Mouse (Mus musculus) fibroblast of lung, adult 2 months (primary cell): ENCODE data around the gene Ypel1.

Experiments
- DNase-seq: peaks from one replicate; pipeline ENCODE4 v3.0.0-alpha.2; 2011; ENCODE audit warnings: low read depth

The Ypel1 gene

DNA sequence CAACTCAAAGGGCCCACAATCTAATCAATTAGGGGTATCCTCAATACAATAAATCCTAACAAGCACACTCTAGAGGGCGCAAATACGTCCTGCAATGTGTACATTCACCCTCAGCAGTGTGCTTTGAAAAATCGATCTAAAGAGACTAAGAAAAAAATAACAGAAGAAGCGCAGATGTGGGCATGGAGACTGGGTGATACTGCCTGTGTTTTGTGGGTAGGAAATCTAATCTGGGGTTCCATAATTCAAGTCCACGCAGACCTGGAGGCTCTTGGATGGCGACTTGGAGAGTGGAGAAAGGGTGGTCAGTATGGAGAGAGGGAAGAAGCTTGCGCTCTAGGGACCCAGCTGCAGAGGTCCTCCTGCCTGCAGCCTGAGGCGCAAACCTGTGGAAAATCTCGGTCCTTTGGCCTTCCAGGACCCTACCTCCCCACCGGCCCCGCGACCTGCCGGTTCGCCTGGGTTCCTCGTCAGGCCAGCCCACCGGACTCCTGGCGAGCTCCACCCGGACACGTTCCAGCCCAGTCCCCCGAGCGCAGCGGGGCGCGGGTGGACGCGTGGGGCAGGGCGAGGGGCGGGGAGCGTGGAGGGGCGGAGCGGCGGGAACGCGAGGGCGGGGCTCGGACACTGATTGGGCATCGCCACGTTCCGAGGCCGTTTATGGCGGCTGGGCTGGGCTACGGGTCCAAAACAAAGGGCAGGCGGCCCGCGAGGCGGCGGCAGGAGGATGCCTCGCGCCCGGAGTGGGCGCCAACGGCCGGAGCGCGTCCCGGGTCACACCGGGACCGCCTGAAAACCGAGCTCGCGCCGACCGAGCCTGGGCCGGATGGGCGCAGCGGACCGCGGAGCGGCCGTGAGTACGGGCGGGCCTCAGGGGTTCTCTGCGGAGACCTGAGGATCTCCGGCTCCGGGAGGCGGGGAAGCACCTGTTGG, at the start of gene Ypel1:
Gene Ypel1 (plus strand): TSS at position 186 of the 933 bp plus-strand sequence.
- no peak for DNase-seq

DNA sequence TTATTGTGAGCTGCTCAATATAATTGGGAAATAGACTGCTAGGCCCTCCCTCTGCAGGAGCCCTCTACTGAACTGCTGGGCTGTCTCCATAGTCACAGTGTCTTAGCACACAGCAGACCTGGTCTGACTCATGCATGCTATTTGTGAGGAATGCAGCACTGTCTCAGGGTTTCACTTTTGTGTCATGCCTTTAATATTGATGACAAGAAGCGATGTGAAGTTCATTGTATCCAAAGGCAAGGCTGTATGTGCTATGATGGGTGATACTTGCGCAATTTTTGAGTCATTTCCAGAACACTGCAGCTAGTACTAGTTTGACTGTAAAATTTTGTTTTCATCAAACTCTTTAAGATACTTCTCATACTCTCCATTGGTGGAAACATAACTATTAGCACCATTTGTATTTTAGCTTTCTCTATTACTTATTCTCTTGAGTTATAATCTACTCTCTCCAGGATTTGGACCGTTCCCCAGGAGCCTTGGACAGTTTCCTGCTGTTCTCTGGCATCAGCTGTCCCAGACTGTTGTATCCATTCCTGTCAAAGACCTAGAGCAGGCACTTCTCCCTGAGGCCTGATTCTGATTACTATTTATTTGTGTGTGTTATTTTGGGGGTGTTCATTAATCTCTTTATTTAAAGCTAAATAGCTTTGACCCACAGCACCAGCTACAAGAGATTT, 44.9 kb upstream of the Ypel1 start:
- peak; percentile 77 for DNase-seq

- no peak for DNase-seq
These were observed 39.4 kb upstream of the Ypel1 start for GRCm38 (mm10) chr16:17029971-17030695.

GRCm38 (mm10) chr16:17033754-17034153, 35.7 kb upstream of the Ypel1 start:
- no peak for DNase-seq

- DNase-seq = no peak
These were observed 28.8 kb upstream of the Ypel1 start for GRCm38 (mm10) chr16:17040716-17041115.

DNA sequence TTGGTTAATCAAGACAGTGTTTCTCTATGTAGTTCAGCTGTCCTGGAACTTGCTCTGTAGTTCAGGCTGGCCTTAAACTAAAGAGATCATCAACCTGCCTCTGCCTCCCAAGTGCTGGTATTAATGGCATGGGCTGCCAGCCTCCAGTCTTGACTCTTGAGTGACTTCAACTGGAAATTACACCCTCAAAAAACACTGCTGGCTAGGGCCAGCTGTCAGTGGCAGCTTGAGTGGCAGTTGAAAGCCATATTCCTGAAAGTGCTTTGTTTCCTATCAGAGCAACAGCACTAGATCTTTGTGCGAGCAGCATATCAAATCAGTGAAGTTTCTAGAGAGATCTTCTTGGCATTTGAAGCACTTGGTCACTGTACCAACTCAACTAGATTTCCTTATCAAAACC, 28.1 kb upstream of the Ypel1 start:
- DNase-seq = no peak

- no peak for DNase-seq
These were observed 25.2 kb upstream of the Ypel1 start for GRCm38 (mm10) chr16:17044320-17044719.

- no peak for DNase-seq
These were observed 24.2 kb upstream of the Ypel1 start for GRCm38 (mm10) chr16:17045287-17045686.

GRCm38 (mm10) chr16:17049886-17050285, 19.6 kb upstream of the Ypel1 start:
- peak; percentile 5 for DNase-seq

- DNase-seq = no peak
These were observed 17.4 kb upstream of the Ypel1 start for GRCm38 (mm10) chr16:17052087-17052486.

DNA sequence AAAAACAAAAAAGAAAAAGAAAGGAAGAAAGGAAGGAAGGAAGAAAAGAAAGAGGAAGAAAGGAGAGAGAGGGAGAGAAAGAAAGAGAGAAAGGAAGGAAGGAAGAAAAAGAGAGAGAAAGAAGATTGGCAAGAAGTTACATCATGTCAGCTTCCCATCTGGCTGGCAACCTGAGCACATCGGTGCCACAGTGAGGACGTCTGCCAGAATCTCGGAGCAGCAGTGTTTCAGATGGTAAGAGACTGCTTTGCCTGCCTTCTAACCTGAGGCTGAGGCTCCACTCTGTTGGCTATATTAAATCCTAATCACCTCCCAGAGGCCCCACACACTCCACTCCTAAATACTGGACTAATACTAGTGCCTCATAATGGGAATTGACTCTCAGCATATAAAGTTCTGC, 15.6 kb upstream of the Ypel1 start:
- no peak for DNase-seq

GRCm38 (mm10) chr16:17055584-17055983, 13.9 kb upstream of the Ypel1 start:
- DNase-seq = no peak

DNA sequence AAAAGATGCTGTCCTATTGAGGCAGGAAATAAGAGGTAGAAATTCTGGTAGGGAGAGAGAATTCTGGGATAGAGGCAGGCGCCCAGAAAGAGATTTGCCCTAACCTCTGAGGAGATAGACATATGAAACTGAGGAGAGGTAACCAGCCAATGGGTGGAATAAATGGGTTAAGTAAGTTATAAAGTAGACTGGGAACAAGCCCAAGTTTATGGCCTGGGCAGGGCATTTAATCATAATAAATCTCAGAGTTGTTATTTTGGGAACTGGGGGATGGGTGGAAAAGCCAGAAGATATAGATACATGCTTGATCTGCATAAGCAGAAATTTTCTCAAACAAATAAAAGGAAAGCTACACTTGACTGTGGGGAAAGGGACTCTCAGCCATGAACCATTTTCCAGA, 7.2 kb upstream of the Ypel1 start:
- no peak for DNase-seq

DNA sequence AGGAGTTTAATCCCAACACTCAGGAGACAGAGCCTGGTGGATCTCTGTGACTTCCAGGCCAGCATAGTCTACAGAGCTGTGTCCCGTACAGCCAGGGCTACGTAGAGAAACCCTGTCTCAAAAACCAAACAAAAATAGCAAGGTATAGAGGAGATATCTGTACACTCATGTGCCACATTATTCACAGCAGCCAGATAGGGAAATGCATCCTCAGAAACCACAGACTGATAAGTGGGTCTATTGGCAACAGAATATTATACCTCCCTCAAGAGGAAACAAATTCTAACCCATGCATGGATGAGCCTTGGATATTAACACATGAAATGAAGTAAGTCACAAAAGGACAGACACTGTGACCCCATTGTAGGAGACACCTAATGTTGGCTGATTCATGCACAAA, 1.9 kb upstream of the Ypel1 start:
- no peak for DNase-seq

DNA sequence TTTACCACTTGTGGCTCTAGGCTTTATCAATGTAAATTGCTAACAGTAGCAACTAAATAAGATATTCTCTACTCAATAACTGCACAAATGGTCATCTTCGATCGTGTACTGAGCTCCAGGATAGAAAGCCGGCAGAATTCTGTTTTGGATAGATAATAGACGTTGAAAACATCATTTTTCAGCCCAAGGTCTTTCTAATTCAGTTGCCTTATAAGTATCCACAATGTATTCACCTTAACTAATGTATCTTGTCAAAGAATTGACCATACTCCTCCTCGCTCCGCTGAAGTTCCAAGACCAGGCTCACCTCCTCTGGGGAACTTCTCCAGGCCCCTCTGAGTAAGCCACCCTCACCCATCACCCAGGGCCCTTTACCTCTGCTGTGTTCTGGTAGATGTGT, 1.2 kb downstream of the Ypel1 start:
- no peak for DNase-seq

- DNase-seq = no peak
These were observed 3.5 kb downstream of the Ypel1 start for GRCm38 (mm10) chr16:17073000-17073399.

DNA sequence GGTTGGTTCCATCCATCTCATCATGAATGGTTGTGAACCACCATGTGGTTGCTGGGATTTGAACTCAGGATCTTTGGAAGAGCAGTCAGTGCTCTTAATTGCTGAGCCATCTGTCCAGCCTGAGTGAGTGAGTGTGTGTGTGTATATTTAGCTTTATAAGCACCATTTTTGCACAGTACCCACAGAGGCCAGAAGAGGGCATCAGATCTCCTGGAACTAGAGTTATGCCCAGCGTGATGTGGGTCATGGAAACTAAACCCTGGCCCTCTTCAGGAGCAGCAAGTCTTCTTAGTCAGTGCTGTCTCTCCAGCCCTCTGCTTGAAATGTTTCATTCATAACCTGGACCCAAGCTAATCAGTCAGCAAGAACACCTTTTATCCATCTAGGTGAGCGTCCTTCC, 6.8 kb downstream of the Ypel1 start:
- no peak for DNase-seq

DNA sequence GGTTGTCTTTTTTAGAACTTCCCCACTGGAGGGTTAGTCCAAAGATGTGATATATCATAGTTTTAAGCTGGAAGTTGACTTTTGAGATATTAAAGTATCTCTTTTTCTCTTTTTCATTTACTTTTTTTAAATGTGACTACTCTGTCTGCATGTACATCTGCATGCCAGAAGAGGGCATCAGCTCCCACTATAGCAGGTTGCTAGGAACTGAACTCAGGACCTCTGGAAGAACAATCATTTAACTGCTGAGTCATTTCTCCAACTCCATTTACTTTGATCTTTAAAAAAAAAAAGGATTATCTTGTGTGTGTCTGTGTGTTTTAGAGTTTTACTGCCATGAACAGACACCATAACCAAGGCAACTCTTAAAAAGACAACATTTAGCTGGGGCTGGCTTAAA, 7.4 kb downstream of the Ypel1 start:
- no peak for DNase-seq

DNA sequence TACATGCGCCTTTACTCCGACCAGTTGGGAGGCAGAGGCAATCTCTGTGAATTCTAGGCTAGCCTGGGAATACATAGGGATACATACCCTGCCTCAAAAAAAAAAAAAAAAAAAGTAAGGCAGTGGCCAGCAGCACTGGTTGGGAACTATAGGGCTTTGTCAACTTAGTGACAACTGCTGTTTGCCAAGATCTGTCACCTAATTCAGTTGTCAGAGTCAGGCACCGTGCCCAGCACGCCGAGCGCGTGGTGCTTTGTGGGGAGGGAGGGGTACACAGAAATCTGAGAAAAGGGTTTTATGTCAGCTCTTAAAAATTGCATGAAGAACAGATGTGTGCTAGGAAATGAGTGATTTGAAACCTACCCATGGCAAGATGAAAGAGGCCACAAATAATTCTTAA, 8.6 kb downstream of the Ypel1 start:
- DNase-seq = no peak

GRCm38 (mm10) chr16:17082121-17082792, 12.8 kb downstream of the Ypel1 start:
- no peak for DNase-seq

- DNase-seq = no peak
These were observed 16.1 kb downstream of the Ypel1 start for GRCm38 (mm10) chr16:17085636-17086035.

GRCm38 (mm10) chr16:17086241-17086640, 16.7 kb downstream of the Ypel1 start:
- no peak for DNase-seq
